Mouse (Mus musculus) liver, adult 2 months (tissue): ENCODE measurements around the gene Tmed3. TPM values are rescaled to one million over a fixed set of nuclear protein-coding genes. Genes with fewer than 3 reads are reported as not detected.

Experiments
- DNase-seq: peaks from one replicate; pipeline ENCODE4 v3.0.0-alpha.2; 2011; ENCODE audit warnings: low read depth, low spot score; ENCODE audit errors: extremely low read depth
- H3K27ac ChIP-seq: fragments of 200-500 bp; replicated peaks from 2 replicates; pipeline ENCODE4 v1.5.1; 2012; ENCODE audit warnings: low read depth, mild to moderate bottlenecking, control low read depth, inconsistent platforms, low read length; ENCODE audit not compliant: insufficient read depth
- H3K27me3 ChIP-seq: fragments of 200-500 bp; 2 replicates; pipeline ENCODE4 v1.6.1; 2012; ENCODE audit warnings: mild to moderate bottlenecking, moderate library complexity, low read length, inconsistent platforms; ENCODE audit not compliant: control insufficient read depth, insufficient read depth
- H3K36me3 ChIP-seq: fragments of 200-500 bp; 2 replicates; pipeline ENCODE4 v1.6.1; 2012; ENCODE audit warnings: low read length, inconsistent platforms; ENCODE audit not compliant: control insufficient read depth, insufficient read depth
- H3K4me1 ChIP-seq: fragments of 200-500 bp; 2 replicates; pipeline ENCODE4 v1.6.1; 2011; ENCODE audit warnings: low read length; ENCODE audit not compliant: control insufficient read depth, insufficient read depth
- H3K4me3 ChIP-seq: fragments of 200-500 bp; 2 replicates; pipeline ENCODE4 v1.5.1; 2011; ENCODE audit warnings: low read depth, mild to moderate bottlenecking, control low read depth, low read length, moderate library complexity; ENCODE audit not compliant: insufficient read depth
- H3K79me2 ChIP-seq: fragments of 200-500 bp; 2 replicates; pipeline ENCODE4 v1.6.1; 2012; ENCODE audit warnings: inconsistent platforms, mild to moderate bottlenecking, low read length, moderate library complexity; ENCODE audit not compliant: control insufficient read depth, insufficient read depth
- H3K9ac ChIP-seq: fragments of 200-500 bp; 2 replicates; pipeline ENCODE4 v1.6.1; 2012; ENCODE audit warnings: low read depth, mild to moderate bottlenecking, control low read depth, inconsistent platforms, low read length
- CTCF ChIP-seq: fragments of 200-500 bp; IDR thresholded peaks from 2 replicates; pipeline ENCODE4 v1.5.1; 2011; ENCODE audit warnings: low read depth, low read length, control low read depth
- POLR2A ChIP-seq: fragments of 200-500 bp; IDR thresholded peaks from 2 replicates; pipeline ENCODE4 v1.6.1; 2011; ENCODE audit warnings: low read length, control low read depth; ENCODE audit not compliant: insufficient read depth; ENCODE audit errors: extremely low read depth
- WGBS: fragments of 180-500 bp; shearing (Covaris S2); methylation state at CpG from one replicate; pipeline ENCODE4 v1.1.7; 2018; 5-methylcytosine and 5-hydroxymethylcytosine counted together
- polyA plus RNA-seq: library from polyadenylated mRNA; depleted of rRNA; stranded (reverse); fragments of >200 nt; gene quantifications from 2 replicates; pipeline ENCODE4 v1.2.3, GENCODE M21; 2012
- total RNA-seq: library from RNA; depleted of rRNA; stranded (reverse); fragments of >200 nt; gene quantifications from 2 replicates; pipeline ENCODE4 v1.2.3, GENCODE M21; 2014

Gene Tmed3
- total and polyA plus RNA-seq, 2 experiments = 26.6 to 42.0 TPM

DNA sequence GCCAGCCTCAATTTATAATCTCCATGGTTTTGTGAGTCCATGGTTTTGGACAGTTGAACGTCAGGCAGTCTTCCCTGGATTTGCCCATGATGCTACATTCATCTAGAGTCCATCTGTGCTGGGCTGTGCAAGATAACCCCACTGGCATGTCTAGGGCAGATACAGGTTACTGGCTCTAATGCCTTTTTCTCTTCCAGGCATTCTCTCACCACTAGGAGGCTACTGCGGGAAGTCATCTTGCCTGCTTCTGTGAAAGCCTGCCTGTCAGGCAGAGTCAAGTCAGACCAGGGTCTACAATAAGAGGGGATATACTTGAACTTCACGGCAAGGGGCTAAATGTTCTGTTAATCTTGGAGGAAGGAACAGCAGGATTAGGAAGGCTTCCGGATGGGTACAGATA lies 2.0 kb upstream of the Tmed3 start:
- 31% methylated on average over 4 of the region's 4 CpGs for WGBS
- TF ChIP-seq POLR2A (no peak), CTCF (peak; percentile 13; the same call in 1 of the 2 replicates)
- no peak overlapping the region for H3K4me3 ChIP-seq
- H3K36me3 ChIP-seq = 0 out of 2 replicates have a peak, but pooled peaks cover 3% of the 10 kb centered on the region
- no peaks in the 10 kb centered on the region for H3K79me2 ChIP-seq
- peak; percentile 12 for DNase-seq
- H3K27ac ChIP-seq = no peak overlapping the region
- H3K9ac ChIP-seq = no peak overlapping the region
- H3K4me1 ChIP-seq = peaks cover 5% of the 10 kb centered on the region
- no peaks in the 10 kb centered on the region for H3K27me3 ChIP-seq

DNA sequence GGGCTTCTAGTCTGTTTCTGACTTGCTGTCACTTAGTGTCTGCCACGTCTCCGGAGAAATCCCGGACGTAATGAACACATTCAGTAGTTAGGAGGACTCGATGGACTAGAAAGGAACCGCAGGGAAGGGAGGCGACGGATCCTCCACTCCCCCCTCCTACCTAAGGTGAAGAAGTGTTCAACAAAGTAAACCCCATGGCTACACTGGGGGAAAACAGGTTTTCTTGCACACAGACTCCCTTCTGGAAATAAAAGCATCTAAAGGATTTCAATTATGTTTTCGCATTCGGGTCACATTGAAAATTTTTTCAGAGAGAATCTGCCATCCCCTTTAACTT lies 297 bp upstream of the Tmed3 start:
- WGBS = 11% methylated on average over 10 of the region's 10 CpGs
- H3K4me3 ChIP-seq = peak overlapping the region; percentile 70
- peak overlapping the region; percentile 71 for H3K9ac ChIP-seq
- H3K79me2 ChIP-seq = no peaks in the 10 kb centered on the region
- 0 out of 2 replicates have a peak overlapping the region, but pooled peaks have one; percentile 28 for H3K27ac ChIP-seq
- H3K27me3 ChIP-seq = no peaks in the 10 kb centered on the region
- no peak for DNase-seq
- TF ChIP-seq CTCF = no peak
- TF ChIP-seq POLR2A = no peak
- H3K36me3 ChIP-seq = peaks cover 19% of the 10 kb centered on the region
- peaks cover 5% of the 10 kb centered on the region for H3K4me1 ChIP-seq

- H3K27ac ChIP-seq = no peak overlapping the region
- WGBS = 98% methylated on average over 2 of the region's 2 CpGs
- TF ChIP-seq POLR2A (no peak), CTCF (no peak)
Measured at GRCm38 (mm10) chr9:89700910-89701457, 3.9 kb downstream of the Tmed3 start.

DNA sequence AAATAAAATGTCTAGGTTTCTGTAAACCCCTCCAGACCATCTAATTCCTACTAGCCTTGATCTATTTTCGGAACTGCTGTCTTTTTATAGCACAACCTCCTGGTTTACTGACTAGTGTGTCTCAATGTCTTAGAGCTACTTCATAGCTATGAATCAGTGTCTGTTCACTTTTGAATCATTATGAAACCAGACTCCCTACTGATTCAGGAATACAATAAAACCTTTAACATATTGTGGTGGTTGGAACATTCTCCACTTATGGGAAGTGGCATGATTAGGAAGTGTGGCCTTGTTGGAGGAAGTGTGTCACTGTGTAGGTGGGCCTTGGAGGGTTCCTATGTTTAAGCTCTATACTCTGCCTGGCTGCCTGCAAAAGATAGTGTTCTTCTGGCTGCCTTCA lies 9.7 kb downstream of the Tmed3 start:
- no peaks in the 10 kb centered on the region for H3K27me3 ChIP-seq
- H3K36me3 ChIP-seq = peaks cover 16% of the 10 kb centered on the region
- WGBS = 83% methylated on average over 1 of the region's 1 CpGs
- no peaks in the 10 kb centered on the region for H3K79me2 ChIP-seq
- H3K27ac ChIP-seq = no peak overlapping the region
- no peak overlapping the region for H3K4me3 ChIP-seq
- no peaks in the 10 kb centered on the region for H3K4me1 ChIP-seq
- no peak for DNase-seq
- TF ChIP-seq POLR2A = no peak
- no peak for TF ChIP-seq CTCF
- H3K9ac ChIP-seq = no peak overlapping the region

More at GRCm38 (mm10) chr9:89700910-89701457, 3.9 kb downstream of the Tmed3 start:
- no peaks in the 10 kb centered on the region for H3K79me2 ChIP-seq
- H3K4me1 ChIP-seq = peaks cover 5% of the 10 kb centered on the region
- H3K36me3 ChIP-seq = peaks cover 35% of the 10 kb centered on the region
- no peak overlapping the region for H3K4me3 ChIP-seq
- no peak for DNase-seq
- H3K27me3 ChIP-seq = no peaks in the 10 kb centered on the region
- H3K9ac ChIP-seq = no peak overlapping the region

- Histone ChIP-seq H3K79me2 (no peaks in the 10 kb centered on the region), H3K27ac (no peak overlapping the region), H3K9ac (no peak overlapping the region), H3K27me3 (no peaks in the 10 kb centered on the region), H3K4me3 (no peak overlapping the region), H3K36me3 (peaks cover 5% of the 10 kb centered on the region), H3K4me1 (no peaks in the 10 kb centered on the region)
- DNase-seq = no peak
- TF ChIP-seq CTCF (no peak), POLR2A (no peak)
- 84% methylated on average over 2 of the region's 2 CpGs for WGBS
Measured at GRCm38 (mm10) chr9:89693670-89694069, 11.2 kb downstream of the Tmed3 start.

GRCm38 (mm10) chr9:89689179-89689578 lies 15.7 kb downstream of the Tmed3 start:
- Histone ChIP-seq H3K27me3 (no peaks in the 10 kb centered on the region), H3K4me1 (no peaks in the 10 kb centered on the region), H3K4me3 (no peak overlapping the region), H3K27ac (no peak overlapping the region), H3K9ac (no peak overlapping the region), H3K79me2 (no peaks in the 10 kb centered on the region), H3K36me3 (no peaks in the 10 kb centered on the region)
- no peak for DNase-seq
- WGBS = 57% methylated on average over 1 of the region's 1 CpGs
- no peak for TF ChIP-seq CTCF
- no peak for TF ChIP-seq POLR2A
